Mouse (Mus musculus) heart, postnatal 14 days (tissue): ENCODE measurements around the gene Adtrp. TPM values are rescaled to one million over a fixed set of nuclear protein-coding genes. Genes with fewer than 3 reads are reported as not detected.

ENCODE experiments used
- DNase-seq, 2 experiments: peaks; one replicate each; pipeline ENCODE4 v3.0.0; 2021 to 2022
- intact Hi-C: fragments of 180-260 bp; cut with DNase I; formaldehyde crosslinking; loops from one replicate; pipeline ENCODE4 v1.15.1; 2025
- total RNA-seq, 2 experiments: library from RNA; stranded (reverse); gene quantifications; 2 replicates each; pipeline ENCODE4 v1.2.3; 2021

The Adtrp gene
- total RNA-seq, 2 experiments from 2014 or later = 1.8 to 2.4 TPM

DNA sequence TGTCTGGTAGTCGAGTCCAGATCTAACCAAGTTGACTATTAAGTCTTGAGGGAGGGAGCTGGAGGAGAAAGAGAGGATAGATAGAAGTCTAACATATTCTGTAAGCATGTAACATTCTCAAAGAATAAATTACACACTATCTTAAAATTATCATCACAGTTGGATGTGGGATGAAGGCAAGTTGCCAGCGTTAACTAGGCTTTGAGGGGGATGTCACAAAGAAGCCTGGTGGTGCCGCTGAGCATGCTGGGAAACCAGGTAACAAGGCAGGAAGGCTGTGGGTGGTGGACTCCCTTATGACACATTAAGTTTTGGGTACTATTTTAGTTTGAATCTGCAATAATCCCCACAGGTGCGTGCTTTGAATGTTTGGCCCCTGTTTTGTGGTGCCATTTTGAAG lies 129.4 kb downstream of the Adtrp start:
- intact Hi-C loops = no loop called here
- no peak for DNase-seq

Other genes with a start within 250 kb of the Adtrp start
- 10 to 100 TPM; 18.4 to 20.5 TPM for gene Tmem170b, start 241.8 kb downstream of the Adtrp start, total RNA-seq
- gene Hivep1, start 204.3 kb upstream of the Adtrp start, total RNA-seq = 10 to 100 TPM; 21.2 to 23.7 TPM